Mouse (Mus musculus) Muller cell, postnatal 12 days (primary cell): Measurements from ENCODE around the gene Mrpl9.

Experiments used
- DNase-seq: peaks from one replicate; pipeline ENCODE4 v3.0.0-alpha.2; 2015; ENCODE audit errors: inconsistent ontology term

Mrpl9 gene

GRCm38 (mm10) chr3:94465632-94466430 is 22.7 kb downstream of the Mrpl9 start:
- DNase-seq: peak; percentile 50

DNA sequence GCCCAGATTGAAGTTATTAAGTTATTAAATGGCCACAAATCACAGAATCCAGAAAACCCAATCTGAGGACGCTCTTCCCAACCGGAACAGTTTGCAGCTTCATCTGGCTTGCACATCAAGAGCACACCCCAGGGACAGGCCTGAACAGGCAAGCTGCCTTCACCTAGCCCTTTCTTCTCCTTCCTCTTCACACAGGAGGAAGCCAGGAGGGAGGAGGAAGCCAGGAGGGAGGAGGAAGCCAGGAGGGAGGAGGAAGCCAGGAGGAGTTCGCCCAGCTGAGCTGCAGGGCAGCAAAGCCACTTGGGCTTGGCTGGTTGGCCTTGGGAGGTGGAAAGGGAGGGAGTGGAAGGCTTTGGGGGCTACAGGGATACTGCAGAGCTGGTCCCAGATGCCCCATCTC is 25.8 kb downstream of the Mrpl9 start:
- DNase-seq: no peak

DNA sequence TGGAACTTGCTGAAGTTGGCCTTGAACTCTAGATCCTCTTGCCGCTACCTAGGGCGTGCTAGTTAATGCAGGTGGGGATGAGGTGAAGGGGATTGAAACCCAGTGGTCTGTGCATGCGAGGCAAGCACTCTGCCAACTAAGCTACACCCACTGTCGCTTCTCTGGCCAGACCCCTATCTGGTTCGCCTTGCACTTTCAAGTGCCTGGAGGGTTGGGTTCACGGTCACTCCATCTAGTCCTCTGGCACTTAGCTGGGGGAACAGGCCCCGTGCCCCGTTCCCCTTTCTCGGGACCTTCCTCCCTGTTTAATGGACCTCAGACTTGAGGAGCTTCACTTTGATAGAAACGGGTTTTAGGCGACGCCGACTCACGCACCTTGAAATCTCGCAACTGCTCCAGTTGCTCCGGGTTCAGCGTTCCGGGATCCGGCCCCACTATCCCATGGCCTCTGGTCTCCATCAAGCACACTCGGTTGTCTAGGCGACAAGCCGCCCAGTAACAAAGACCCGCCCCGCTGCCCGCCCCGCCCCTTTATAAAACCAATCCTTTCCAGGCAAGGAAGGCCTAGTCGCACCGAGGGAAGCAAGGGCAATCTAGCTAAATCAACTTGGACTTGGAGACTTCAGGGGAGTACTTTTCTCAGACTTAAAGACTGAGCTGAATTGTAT is 29.5 kb downstream of the Mrpl9 start:
- peak; percentile 63 for DNase-seq

DNA sequence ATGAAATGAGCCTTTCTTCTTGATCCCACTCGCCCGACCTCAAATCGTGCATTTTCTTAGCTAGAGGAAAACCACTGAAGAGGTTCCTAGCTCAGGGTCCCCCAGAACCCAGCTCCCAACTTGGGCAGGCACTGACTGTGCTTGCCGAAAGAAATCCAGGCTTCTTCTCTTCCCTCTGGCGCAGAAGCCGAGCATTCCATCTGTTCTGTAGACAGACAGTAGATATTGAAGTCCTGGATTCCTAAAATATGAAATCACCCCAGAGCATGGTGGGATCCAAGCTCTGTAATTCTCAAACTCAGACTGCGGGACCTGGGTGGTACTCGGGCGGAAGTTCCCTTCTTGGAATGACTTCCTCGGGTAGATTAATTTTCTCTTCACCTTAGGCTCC is 30.0 kb downstream of the Mrpl9 start:
- no peak for DNase-seq

GRCm38 (mm10) chr3:94473567-94474232 is 30.6 kb downstream of the Mrpl9 start:
- DNase-seq: peak; percentile 57

GRCm38 (mm10) chr3:94476301-94477035 is 33.4 kb downstream of the Mrpl9 start:
- DNase-seq: no peak

GRCm38 (mm10) chr3:94477444-94477843 is 34.3 kb downstream of the Mrpl9 start:
- no peak for DNase-seq

- no peak for DNase-seq
These were observed 34.9 kb downstream of the Mrpl9 start, which contains the start of gene Celf3 for GRCm38 (mm10) chr3:94477981-94478422. TSS of gene Celf3 (plus strand) at chr3:94478295.

DNA sequence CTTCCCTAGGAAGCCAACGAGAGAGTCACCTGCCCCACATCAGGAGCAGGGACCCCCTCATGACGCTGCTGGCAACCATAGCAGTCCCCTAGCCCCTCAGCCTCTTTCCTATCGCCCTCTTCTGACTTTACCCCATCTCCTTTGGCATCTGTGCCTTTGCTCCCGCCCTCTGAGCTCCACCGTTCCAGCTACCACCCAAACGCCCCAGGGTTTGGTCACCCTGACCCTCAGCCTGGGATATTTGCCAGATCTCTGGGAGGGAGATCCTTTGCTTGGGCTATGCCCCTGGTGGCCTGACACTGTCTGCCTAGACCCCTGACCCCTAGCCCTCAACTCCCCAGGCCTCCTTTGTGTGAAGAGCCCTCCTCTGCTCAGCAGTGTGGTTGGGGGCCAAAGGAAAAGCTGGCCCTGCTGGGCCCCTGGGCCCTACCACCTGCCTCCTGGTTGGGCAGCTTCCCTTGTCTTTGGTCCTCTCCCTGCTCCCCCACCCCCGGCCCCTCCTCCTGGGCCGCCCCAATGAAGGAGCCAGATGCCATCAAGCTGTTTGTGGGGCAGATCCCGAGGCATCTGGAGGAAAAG is 35.6 kb downstream of the Mrpl9 start:
- no peak for DNase-seq

DNA sequence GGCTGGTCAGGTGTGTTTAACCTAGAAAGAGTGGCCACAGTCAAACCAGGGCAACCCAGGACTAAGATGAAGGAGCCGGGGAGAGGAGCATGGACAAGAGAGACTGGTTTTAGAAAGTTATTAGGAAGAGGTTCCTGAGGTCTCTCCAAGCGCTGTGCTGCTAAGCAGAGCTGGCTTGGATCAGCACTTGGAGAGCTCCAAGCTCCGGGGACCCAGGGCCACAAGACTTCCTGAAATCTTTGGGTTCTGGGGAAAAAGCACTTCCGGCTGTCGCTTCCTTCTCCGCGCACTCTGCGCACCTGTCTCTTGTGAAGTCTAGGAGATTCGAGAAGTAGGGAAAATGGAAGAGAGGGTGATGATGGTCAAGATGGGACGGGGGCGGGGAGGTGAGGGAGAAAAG is 36.4 kb downstream of the Mrpl9 start:
- DNase-seq: peak; percentile 44

- DNase-seq: no peak
These were observed 37.3 kb downstream of the Mrpl9 start, which contains the start of gene Riiad1 for GRCm38 (mm10) chr3:94480291-94480884. TSS of gene Riiad1 (minus strand) at chr3:94480341.

DNA sequence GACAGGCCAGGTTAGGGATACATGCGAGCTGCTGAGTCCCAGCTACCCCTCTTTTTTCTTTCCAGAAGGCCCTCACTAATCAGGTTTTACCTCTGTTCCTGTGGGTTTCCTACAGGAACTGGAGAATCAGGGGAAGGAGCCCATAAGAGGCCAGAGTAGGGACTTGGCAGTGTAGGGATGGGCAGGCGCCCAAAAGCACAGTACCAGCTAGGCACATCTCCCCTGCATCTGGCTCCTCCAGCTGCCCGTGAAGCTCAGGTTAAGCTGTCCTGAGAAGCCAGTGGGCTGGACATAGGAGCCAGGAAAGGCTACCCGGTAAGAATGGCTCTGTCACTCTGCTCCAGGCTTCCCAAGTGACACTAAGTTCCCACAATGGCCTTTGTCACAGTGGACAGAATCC is 38.3 kb downstream of the Mrpl9 start:
- DNase-seq: no peak

- DNase-seq: peak; percentile 40
These were observed 39.8 kb downstream of the Mrpl9 start for GRCm38 (mm10) chr3:94482764-94483385.

- peak; percentile 65 for DNase-seq
These were observed 40.8 kb downstream of the Mrpl9 start for GRCm38 (mm10) chr3:94483790-94484439.

- DNase-seq: peak; percentile 14
These were observed 42.8 kb downstream of the Mrpl9 start for GRCm38 (mm10) chr3:94485922-94486321.

DNA sequence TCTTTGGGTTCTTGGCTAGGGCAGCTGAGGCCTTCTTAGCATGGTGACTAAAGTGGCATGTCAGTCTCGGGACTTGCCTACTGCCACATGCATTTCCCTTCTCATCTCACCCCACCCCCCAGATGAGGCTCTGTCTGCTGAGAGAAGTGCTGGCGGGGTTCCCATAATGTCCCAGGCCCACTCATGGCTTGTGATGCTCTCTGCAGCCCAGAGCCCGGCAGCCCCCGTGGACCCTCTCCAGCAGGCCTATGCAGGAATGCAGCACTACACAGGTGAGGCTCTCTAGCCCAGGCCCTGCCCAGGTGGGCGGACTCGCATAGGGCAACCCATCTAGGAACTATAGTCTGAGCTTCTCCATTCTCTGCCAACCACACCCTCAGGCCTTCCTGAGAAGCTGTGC is 44.5 kb downstream of the Mrpl9 start:
- no peak for DNase-seq

GRCm38 (mm10) chr3:94497162-94497561 is 54.0 kb downstream of the Mrpl9 start:
- DNase-seq: no peak
